Mouse (Mus musculus) kidney, adult 2 months (tissue): ENCODE measurements around the gene Eif2b1.

Experiments
- CTCF ChIP-seq: fragments of 200-500 bp; conservative IDR thresholded peaks from 2 replicates; pipeline ENCODE4 v1.5.1; 2011; ENCODE audit warnings: low read depth, mild to moderate bottlenecking, control low read depth, low read length, moderate library complexity, mixed read lengths; ENCODE audit not compliant: insufficient read depth, insufficient read length
- POLR2A ChIP-seq: fragments of 200-500 bp; IDR thresholded peaks from one replicate; pipeline ENCODE4 v1.6.1; 2011; ENCODE audit warnings: low read depth, low read length, control low read depth

- TF ChIP-seq CTCF (no peak), POLR2A (no peak)
Measured at GRCm38 (mm10) chr5:124552094-124552472, 26.8 kb downstream of the Eif2b1 start.
